Mouse (Mus musculus) lung, adult 2 months (tissue): ENCODE measurements around the gene Kdm6b. TPM values are rescaled to one million over a fixed set of nuclear protein-coding genes. Genes with fewer than 3 reads are reported as not detected.

ENCODE experiments used
- DNase-seq: peaks from one replicate; pipeline ENCODE4 v3.0.0; 2022
- H3K4me1 ChIP-seq: fragments of 200-500 bp; 2 replicates; pipeline ENCODE4 v1.6.1; 2011; ENCODE audit warnings: low read length; ENCODE audit not compliant: control insufficient read depth, insufficient read depth
- H3K4me3 ChIP-seq: fragments of 200-500 bp; replicated peaks from 2 replicates; pipeline ENCODE3; 2011; ENCODE audit warnings: low read depth, mild to moderate bottlenecking, control low read depth, low read length; ENCODE audit errors: extremely low read depth
- CTCF ChIP-seq: fragments of 200-500 bp; IDR thresholded peaks from 2 replicates; pipeline ENCODE4 v1.5.1; 2011; ENCODE audit warnings: mild to moderate bottlenecking, low read length, control low read depth; ENCODE audit not compliant: insufficient read depth
- POLR2A ChIP-seq: fragments of 200-500 bp; IDR thresholded peaks from 2 replicates; pipeline ENCODE4 v1.6.1; 2011; ENCODE audit warnings: low read depth, mild to moderate bottlenecking, control low read depth, low read length, borderline replicate concordance; ENCODE audit errors: extremely low read depth
- WGBS: fragments of 180-500 bp; shearing (Covaris S2); methylation state at CpG from one replicate; pipeline ENCODE4 v1.1.7; 2018; 5-methylcytosine and 5-hydroxymethylcytosine counted together
- polyA plus RNA-seq: library from polyadenylated mRNA; depleted of rRNA; stranded (reverse); fragments of >200 nt; gene quantifications from 2 replicates; pipeline ENCODE4 v1.2.3, GENCODE M21; 2012

Gene Kdm6b
- polyA plus RNA-seq, 1 experiment, result 21.0 TPM

DNA sequence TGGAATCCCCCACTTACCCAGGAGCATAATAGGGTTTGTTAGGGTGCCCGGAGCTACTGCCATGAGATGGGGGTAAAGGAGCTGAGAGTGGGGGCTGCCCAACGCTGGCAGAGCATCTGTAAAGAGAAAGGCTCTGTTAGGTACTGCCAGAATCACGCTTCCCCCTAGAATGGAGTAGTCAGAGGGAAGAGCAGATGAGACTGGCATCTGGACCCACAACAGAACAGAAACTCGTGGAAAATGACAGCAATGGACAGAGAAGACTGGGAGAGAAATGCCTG is 5.8 kb downstream of the Kdm6b start:
- TF ChIP-seq CTCF (no peak), POLR2A (no peak)
- Histone ChIP-seq H3K4me3 (no peak overlapping the region), H3K4me1 (peaks cover 9% of the 10 kb centered on the region)
- WGBS, result 79% methylated on average over 4 of the region's 4 CpGs
- DNase-seq, result no peak

GRCm38 (mm10) chr11:69406867-69407723 is 6.4 kb downstream of the Kdm6b start:
- no peak for TF ChIP-seq POLR2A
- no peak for TF ChIP-seq CTCF
- no peak overlapping the region for H3K4me3 ChIP-seq
- DNase-seq, result no peak
- WGBS, result 87% methylated on average over 16 of the region's 16 CpGs
- H3K4me1 ChIP-seq, result peaks cover 9% of the 10 kb centered on the region

GRCm38 (mm10) chr11:69406282-69406681 is 7.2 kb downstream of the Kdm6b start:
- Histone ChIP-seq H3K4me3 (no peak overlapping the region), H3K4me1 (peaks cover 9% of the 10 kb centered on the region)
- TF ChIP-seq CTCF, result no peak
- TF ChIP-seq POLR2A, result no peak
- no peak for DNase-seq
- WGBS, result 88% methylated on average over 19 of the region's 19 CpGs

GRCm38 (mm10) chr11:69405397-69406200 is 7.9 kb downstream of the Kdm6b start:
- WGBS, result 89% methylated on average over 24 of the region's 24 CpGs
- TF ChIP-seq POLR2A, result no peak
- no peak for TF ChIP-seq CTCF
- peaks cover 9% of the 10 kb centered on the region for H3K4me1 ChIP-seq
- no peak for DNase-seq
- no peak overlapping the region for H3K4me3 ChIP-seq

DNA sequence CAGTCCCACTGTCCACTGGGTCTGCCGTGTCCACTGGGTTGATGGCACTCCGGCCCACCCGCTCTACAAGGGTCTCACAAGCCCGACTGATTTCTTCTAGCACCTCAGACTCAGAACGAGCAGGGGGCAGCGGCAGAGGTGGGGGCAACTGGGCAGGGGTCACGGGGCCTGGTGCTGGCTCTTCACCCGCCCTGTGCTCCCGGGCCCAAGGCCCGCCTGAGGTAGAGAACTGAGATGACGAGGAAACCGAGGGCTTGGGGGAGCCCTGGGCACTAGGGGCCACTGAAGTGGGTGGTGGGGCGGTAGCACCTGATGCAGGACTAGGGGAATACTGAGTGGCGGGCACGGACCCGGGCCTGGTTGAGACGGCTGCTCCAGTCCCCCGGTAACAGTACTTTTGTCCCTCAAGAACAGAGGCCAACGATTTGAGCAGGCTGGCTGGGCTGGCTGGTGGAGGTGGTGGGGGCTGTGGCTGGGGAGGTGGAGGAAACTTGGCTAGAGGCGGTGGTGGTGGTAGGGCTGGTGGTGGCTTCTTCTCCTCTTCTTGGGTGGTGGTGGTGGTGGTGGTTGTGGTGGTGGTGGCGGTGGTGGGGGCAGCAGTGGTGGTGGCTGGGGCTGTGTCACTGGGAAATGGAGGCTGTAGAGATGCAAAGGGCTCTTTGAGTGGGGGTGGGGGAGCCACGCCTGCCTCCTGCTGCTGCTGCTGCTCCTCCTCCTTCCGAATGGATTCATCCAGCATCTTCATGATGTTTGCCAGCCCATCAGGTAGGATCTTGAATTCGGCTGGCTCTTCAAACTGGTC is 8.7 kb downstream of the Kdm6b start:
- H3K4me1 ChIP-seq, result peaks cover 9% of the 10 kb centered on the region
- DNase-seq, result no peak

GRCm38 (mm10) chr11:69403691-69404594 is 9.5 kb downstream of the Kdm6b start:
- Histone ChIP-seq H3K4me3 (no peak overlapping the region), H3K4me1 (peaks cover 9% of the 10 kb centered on the region)
- WGBS, result 87% methylated on average over 38 of the region's 38 CpGs
- DNase-seq, result no peak
- TF ChIP-seq POLR2A (no peak), CTCF (no peak)

More for the DNA sequence above, 8.7 kb downstream of the Kdm6b start:
- H3K4me3 ChIP-seq, result no peak overlapping the region
- 86% methylated on average over 23 of the region's 24 CpGs for WGBS
- no peak for TF ChIP-seq CTCF
- no peak for TF ChIP-seq POLR2A

- DNase-seq, result no peak
- WGBS, result 84% methylated on average over 12 of the region's 12 CpGs
- H3K4me3 ChIP-seq, result no peak overlapping the region
- TF ChIP-seq POLR2A, result no peak
- no peak for TF ChIP-seq CTCF
- H3K4me1 ChIP-seq, result peaks cover 3% of the 10 kb centered on the region
Measured at GRCm38 (mm10) chr11:69401987-69402386, 11.5 kb downstream of the Kdm6b start.

DNA sequence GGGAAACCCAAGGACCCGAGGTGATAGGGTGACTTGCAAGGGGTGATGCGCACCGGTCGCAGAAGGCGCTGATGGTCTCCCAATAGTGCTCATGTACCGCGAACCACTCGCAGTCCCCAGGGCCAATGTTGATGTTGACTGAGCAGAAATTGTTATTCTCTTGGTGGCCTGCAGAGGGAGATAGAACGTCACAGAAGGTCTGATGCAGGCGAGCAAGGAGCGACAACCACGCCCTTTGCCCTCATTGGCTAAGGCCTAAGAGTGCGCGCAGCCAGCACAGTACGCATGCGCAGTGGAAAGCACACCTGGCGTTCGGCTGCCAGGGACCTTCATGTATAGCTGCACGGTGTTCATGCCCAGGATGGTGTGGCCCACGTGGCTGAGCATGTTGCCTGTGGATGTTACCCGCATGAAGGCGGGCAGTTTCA is 12.3 kb downstream of the Kdm6b start:
- Histone ChIP-seq H3K4me3 (no peak overlapping the region), H3K4me1 (peaks cover 3% of the 10 kb centered on the region)
- WGBS, result 15% methylated on average over 22 of the region's 22 CpGs
- TF ChIP-seq CTCF, result peak; percentile 91
- TF ChIP-seq POLR2A, result peak; percentile 54; the same call in 1 of the 2 replicates
- peak; percentile 82 for DNase-seq
